Mouse (Mus musculus) cerebellum, adult 2 months (tissue): ENCODE measurements around the gene Cyp2w1. TPM values are rescaled to one million over a fixed set of nuclear protein-coding genes. Genes with fewer than 3 reads are reported as not detected.

Experiments used
- DNase-seq, 2 experiments: peaks; one replicate each; pipeline ENCODE4 v3.0.0; 2021
- H3K27ac ChIP-seq: fragments of 200-500 bp; 2 replicates; pipeline ENCODE4 v1.5.1; 2012; ENCODE audit warnings: low read length, control low read depth, inconsistent platforms; ENCODE audit not compliant: insufficient read depth
- H3K27me3 ChIP-seq: fragments of 200-500 bp; 2 replicates; pipeline ENCODE4 v1.6.1; 2012; ENCODE audit warnings: inconsistent platforms, mild to moderate bottlenecking, low read length, moderate library complexity; ENCODE audit not compliant: control insufficient read depth, insufficient read depth
- H3K4me1 ChIP-seq: fragments of 200-500 bp; 2 replicates; pipeline ENCODE4 v1.6.1; 2011; ENCODE audit warnings: low read length; ENCODE audit not compliant: control insufficient read depth, insufficient read depth
- H3K4me3 ChIP-seq: fragments of 200-500 bp; replicated peaks from 2 replicates; pipeline ENCODE3; 2011; ENCODE audit warnings: mild to moderate bottlenecking, low read depth, low read length, control low read depth; ENCODE audit not compliant: insufficient read depth
- CTCF ChIP-seq: fragments of 200-500 bp; IDR thresholded peaks from 2 replicates; pipeline ENCODE4 v1.5.1; 2011; ENCODE audit warnings: low read depth, mild to moderate bottlenecking, control low read depth, low read length, moderate library complexity, borderline replicate concordance; ENCODE audit not compliant: insufficient read depth
- POLR2A ChIP-seq: fragments of 200-500 bp; IDR thresholded peaks from 2 replicates; pipeline ENCODE4 v1.6.1; 2011; ENCODE audit warnings: low read length, control low read depth, borderline replicate concordance; ENCODE audit not compliant: insufficient read depth
- WGBS: fragments of 180-500 bp; shearing (Covaris S2); methylation state at CpG from one replicate; pipeline ENCODE4 v1.1.7; 2018; 5-methylcytosine and 5-hydroxymethylcytosine counted together
- polyA plus RNA-seq: library from polyadenylated mRNA; depleted of rRNA; stranded (reverse); fragments of >200 nt; gene quantifications from 2 replicates; pipeline ENCODE4 v1.2.3, GENCODE M21; 2012

Cyp2w1 gene
- polyA plus RNA-seq, 1 experiment, result not detected

GRCm38 (mm10) chr5:139335634-139336033, 16.8 kb upstream of the Cyp2w1 start:
- H3K27me3 ChIP-seq, result no peaks in the 10 kb centered on the region
- 88% methylated on average over 4 of the region's 4 CpGs for WGBS
- no peak for DNase-seq
- no peak overlapping the region for H3K4me3 ChIP-seq
- peaks cover 35% of the 10 kb centered on the region for H3K4me1 ChIP-seq
- no peak overlapping the region for H3K27ac ChIP-seq
- TF ChIP-seq CTCF, result no peak
- TF ChIP-seq POLR2A, result no peak

DNA sequence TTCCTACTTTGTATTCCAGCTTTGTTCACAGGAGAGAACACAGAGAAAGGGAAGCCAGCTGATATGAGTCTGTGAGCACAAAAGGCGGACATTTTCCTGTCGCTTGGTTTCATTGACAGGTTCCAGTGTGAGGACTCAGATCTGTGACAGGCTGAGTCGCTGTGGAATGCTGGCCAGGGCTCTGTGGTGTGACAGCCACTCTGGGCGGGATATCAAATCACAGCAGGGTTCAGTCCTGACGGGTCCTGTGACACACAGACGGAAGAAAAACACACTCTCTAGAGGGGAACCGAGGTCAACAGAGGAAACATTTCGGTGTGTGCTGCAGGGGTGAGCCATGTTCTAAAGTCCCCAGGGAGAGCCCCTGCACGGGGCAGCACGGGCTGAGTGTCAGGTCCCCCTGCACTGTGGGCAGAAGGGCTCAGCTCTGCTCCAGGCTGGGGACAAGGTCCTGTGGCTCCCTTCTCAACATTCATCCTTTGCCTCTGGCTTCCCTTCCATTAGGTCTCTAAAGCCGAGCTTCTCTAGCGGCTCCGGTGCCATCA, 14.5 kb upstream of the Cyp2w1 start:
- 4% methylated on average over 13 of the region's 13 CpGs for WGBS
- H3K4me3 ChIP-seq, result no peak overlapping the region
- peak; percentile 92 for DNase-seq
- peak overlapping the region; percentile 79 for H3K27ac ChIP-seq
- H3K27me3 ChIP-seq, result no peaks in the 10 kb centered on the region
- TF ChIP-seq CTCF, result no peak
- TF ChIP-seq POLR2A, result no peak
- H3K4me1 ChIP-seq, result peaks cover 38% of the 10 kb centered on the region

- H3K4me1 ChIP-seq, result peaks cover 38% of the 10 kb centered on the region
- no peak for TF ChIP-seq CTCF
- TF ChIP-seq POLR2A, result no peak
- peak overlapping the region; percentile 79 for H3K27ac ChIP-seq
- peak; percentile 56 to 65 for DNase-seq
- no peak overlapping the region for H3K4me3 ChIP-seq
- no peaks in the 10 kb centered on the region for H3K27me3 ChIP-seq
- WGBS, result 32% methylated on average over 3 of the region's 3 CpGs
These were observed 14.0 kb upstream of the Cyp2w1 start for GRCm38 (mm10) chr5:139338403-139338802.

DNA sequence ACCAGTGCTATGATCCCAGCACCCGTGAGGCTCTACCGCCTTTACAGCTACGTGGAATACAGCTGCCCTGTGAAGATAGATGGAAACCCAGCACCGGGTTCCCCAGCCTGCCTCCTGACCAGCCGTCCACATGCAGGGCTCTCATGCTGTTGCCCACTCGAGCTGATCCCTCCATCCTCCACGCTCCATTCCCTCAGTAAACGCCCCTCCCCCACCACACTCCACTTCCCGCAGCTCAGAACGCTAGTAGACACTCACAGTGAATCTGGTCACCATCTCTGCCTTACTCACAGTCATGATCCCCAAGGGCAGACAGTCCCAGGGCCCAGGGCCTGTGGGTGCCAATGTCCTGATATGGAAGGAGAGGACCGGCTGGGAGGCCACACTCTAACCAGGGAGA, 13.5 kb upstream of the Cyp2w1 start:
- DNase-seq, result no peak
- Histone ChIP-seq H3K4me3 (no peak overlapping the region), H3K4me1 (peaks cover 38% of the 10 kb centered on the region), H3K27me3 (no peaks in the 10 kb centered on the region), H3K27ac (peak overlapping the region; percentile 79; the same call in 1 of the 2 replicates)
- 61% methylated on average over 11 of the region's 11 CpGs for WGBS
- TF ChIP-seq CTCF, result no peak
- TF ChIP-seq POLR2A, result no peak

GRCm38 (mm10) chr5:139344021-139344686, 8.3 kb upstream of the Cyp2w1 start:
- peak overlapping the region; percentile 87 for H3K4me3 ChIP-seq
- DNase-seq, result peak; percentile 66 to 77
- WGBS, result 3% methylated on average over 12 of the region's 12 CpGs
- peaks cover 12% of the 10 kb centered on the region for H3K4me1 ChIP-seq
- no peaks in the 10 kb centered on the region for H3K27me3 ChIP-seq
- TF ChIP-seq POLR2A, result no peak
- TF ChIP-seq CTCF, result peak; percentile 82
- 0 out of 2 replicates have a peak overlapping the region, but pooled peaks have one; percentile 70 for H3K27ac ChIP-seq

DNA sequence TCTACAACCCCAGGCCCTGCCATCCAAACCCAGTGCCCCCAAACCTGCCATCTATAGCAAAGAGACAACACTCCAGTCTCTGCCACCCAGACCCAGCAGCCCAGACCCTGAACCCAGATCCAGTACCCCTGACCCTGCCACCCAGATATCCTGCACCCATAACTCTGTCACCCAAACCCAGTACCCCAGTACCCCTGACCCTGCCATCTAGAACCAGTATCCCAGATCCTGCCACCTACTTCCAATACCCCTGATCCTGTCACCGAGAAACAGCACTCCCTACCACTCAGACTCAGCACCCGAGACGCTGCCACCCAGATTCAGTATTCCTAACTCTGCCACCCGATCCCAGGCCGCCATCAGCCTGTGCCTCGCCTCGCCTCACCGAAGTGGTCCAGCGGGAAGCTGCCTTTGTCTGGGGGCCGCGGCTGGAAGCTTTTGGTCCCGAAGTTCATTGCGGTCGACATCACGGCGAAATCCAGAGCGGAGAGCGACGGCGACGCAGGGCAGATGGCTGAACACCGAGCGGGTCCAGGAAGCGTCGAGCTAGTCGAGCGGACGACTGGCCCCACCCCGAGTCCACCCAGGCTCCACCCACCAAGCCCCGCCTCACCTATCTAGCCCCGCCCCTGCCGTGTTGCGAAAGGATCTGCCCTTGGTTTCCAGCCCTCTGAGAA, 7.6 kb upstream of the Cyp2w1 start:
- TF ChIP-seq POLR2A, result peak; percentile 85; the same call in 1 of the 2 replicates
- TF ChIP-seq CTCF, result no peak

DNA sequence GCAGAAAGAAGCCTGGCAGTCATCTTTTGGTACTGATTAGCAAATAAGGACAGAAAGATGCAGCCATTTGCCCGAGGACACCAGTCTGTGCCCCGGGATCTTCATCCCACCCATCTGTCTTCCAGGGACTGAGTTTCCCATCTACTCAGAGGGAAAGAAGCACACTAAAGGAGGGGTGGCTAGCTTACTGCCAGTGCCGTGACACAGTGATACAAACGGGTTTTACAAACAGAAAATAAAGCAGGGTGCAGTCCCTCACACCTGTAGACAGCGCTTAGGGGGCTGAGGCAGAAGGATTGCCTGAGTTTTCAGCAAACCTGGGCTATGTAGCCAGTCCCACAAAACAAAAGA, 7.1 kb upstream of the Cyp2w1 start:
- no peak for DNase-seq
- TF ChIP-seq POLR2A (no peak), CTCF (no peak)
- Histone ChIP-seq H3K27me3 (no peaks in the 10 kb centered on the region), H3K4me1 (peaks cover 4% of the 10 kb centered on the region), H3K27ac (0 out of 2 replicates have a peak overlapping the region, but pooled peaks have one; percentile 49), H3K4me3 (peak overlapping the region; percentile 87)
- 13% methylated on average over 5 of the region's 5 CpGs for WGBS

More for the DNA sequence above, 7.6 kb upstream of the Cyp2w1 start:
- Histone ChIP-seq H3K27ac (peak overlapping the region; percentile 70; the same call in 1 of the 2 replicates), H3K4me1 (peaks cover 7% of the 10 kb centered on the region), H3K27me3 (no peaks in the 10 kb centered on the region), H3K4me3 (peak overlapping the region; percentile 87)
- under 1% methylated on average over 33 of the region's 33 CpGs for WGBS
- DNase-seq, result peak; percentile 90 to 93
